Mouse (Mus musculus): Measurements from ENCODE around the gene Pax4. TPM values are rescaled to one million over a fixed set of nuclear protein-coding genes. Genes with fewer than 3 reads are reported as not detected.
A peak's percentile ranks its signal among the peaks of the same experiment; 100 is the strongest.

Gene Pax4
- total RNA-seq, 2 experiments from 2014 or later = not detected

GRCm38 (mm10) chr6:28397681-28398203, 51.4 kb downstream of the Pax4 start, which contains the start of gene Zfp800:
Gene Zfp800, minus strand, starts transcription at chr6:28398005.
- DNase-seq (ENCODE audit: low spot score in 2 of 2) = peak in 1 of 2 experiments; percentile 38

DNA sequence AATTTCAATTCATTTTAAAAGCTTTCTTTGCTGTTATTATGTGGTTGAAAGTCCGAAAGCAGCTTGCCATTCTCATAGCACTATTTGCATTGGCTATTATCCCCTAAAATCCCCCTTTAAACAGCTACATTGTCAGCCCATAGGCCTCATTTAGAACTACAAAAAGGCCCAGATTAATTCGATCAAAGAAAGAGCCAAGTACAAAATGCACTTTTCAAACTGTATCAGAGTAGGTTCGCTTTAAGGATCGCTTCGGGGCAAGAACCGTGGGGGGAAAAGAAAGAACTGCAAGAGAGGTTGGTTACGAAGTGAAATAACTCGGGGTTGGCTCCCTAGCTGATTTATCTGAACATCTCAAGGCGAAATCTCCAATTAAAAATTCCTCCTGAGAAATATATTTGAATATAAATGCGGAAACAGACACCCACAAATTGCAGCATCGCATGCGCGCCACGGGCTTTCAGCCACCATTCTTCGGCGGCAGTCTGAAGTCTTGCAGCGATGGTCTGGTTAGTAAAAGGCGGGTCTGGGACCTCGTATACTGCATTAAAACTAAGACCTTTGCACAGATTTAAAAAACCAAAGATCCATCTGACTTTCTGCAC, 52.2 kb downstream of the Pax4 start:
- DNase-seq (ENCODE audit: low spot score in 2 of 2) = peak in 1 of 2 experiments; percentile 31

DNA sequence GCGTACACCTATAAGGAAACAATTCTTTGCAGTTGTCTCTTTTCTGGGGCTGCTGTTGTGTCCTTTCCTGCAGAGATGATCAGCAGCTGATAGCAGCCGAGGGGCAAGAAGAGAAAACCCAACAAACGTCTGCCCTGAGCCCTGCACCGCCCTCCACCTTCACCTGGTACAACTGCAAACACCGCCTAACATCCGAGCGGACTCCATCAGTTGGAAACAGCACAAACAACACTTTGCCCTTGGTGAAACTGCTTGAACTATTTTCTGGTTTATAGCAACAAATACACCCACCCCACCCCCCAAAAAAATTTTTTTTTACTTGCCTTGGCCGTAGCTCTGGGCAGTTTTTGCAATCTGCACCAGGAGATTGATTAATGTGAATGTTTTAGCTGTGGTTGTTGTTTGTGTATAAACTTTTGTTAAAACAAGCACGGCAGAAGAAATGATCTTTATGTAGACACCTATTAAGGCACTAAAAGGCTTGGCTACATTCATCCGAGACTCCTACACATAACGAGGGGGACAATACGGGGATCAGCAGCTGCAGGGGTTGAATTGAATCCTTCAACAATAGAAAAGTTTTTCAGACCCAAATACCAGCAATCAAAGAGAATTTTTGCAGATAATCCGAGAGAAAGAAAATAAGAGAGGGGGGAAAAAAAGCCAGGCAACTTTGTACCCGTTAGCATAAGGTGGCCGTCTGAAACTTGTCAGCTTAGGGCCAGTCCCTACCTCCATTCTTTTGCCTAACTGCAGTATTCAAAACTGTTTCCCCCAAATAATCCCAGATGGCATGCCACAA, 52.9 kb downstream of the Pax4 start:
- DNase-seq (ENCODE audit: low spot score in 2 of 2) = no peak

Other genes with a start within 250 kb of the Pax4 start
- 10 to 100 TPM; 16.8 to 17.6 TPM for gene Zfp800, start 51.3 kb downstream of the Pax4 start, total RNA-seq (2021)
- 100 to 1,000 TPM; 391 to 393 TPM for gene Arf5, start 25.8 kb downstream of the Pax4 start, total RNA-seq (2021)
- not detected for gene Fscn3, start 21.6 kb downstream of the Pax4 start, total RNA-seq (2021)
- gene Gcc1, start 21.0 kb downstream of the Pax4 start, total RNA-seq (2021) = 10 to 100 TPM; 16.4 to 16.9 TPM
- 100 to 1,000 TPM; 126 TPM for gene Snd1, start 25.8 kb upstream of the Pax4 start, total RNA-seq (2021)